Mouse (Mus musculus): ENCODE measurements around the gene Kcnmb2. TPM values are rescaled to one million over a fixed set of nuclear protein-coding genes. Genes with fewer than 3 reads are reported as not detected.

Gene Kcnmb2
- polyA plus RNA-seq, 1 experiment from 2014 or later: 0.07 TPM

GRCm38 (mm10) chr3:32226755-32227154, 324.4 kb downstream of the Kcnmb2 start:
- ATAC-seq (ENCODE audit: low read depth): no peak
- no peak overlapping the region for H3K9ac ChIP-seq (ENCODE audit: low read depth, low read length)
- H3K4me3 ChIP-seq (ENCODE audit: low read depth, low read length): no peak overlapping the region
- no peak overlapping the region for H3K4me2 ChIP-seq (ENCODE audit: low read depth, low read length)
- H3K27me3 ChIP-seq (ENCODE audit: control insufficient read depth, insufficient read depth, low read depth, low read length): no peaks in the 10 kb centered on the region
- no peak overlapping the region for H3K27ac ChIP-seq (ENCODE audit: low read length)
- 32% methylated on average over 2 of the region's 2 CpGs for WGBS (ENCODE audit: insufficient replicate concordance)
- H3K9me3 ChIP-seq (replicated peaks; ENCODE audit: control insufficient read depth, low read length): no peaks in the 10 kb centered on the region
- no peaks in the 10 kb centered on the region for H3K4me1 ChIP-seq (ENCODE audit: control insufficient read depth, low read depth, low read length)
- H3K36me3 ChIP-seq (ENCODE audit: control insufficient read depth, insufficient read depth): no peaks in the 10 kb centered on the region

GRCm38 (mm10) chr3:32236766-32237165, 334.5 kb downstream of the Kcnmb2 start:
- no peak overlapping the region for H3K4me2 ChIP-seq (ENCODE audit: low read depth, low read length)
- ATAC-seq (ENCODE audit: low read depth): no peak
- H3K9me3 ChIP-seq (replicated peaks; ENCODE audit: control insufficient read depth, low read length): no peaks in the 10 kb centered on the region
- H3K4me3 ChIP-seq (ENCODE audit: low read depth, low read length): no peak overlapping the region
- no peaks in the 10 kb centered on the region for H3K27me3 ChIP-seq (ENCODE audit: control insufficient read depth, insufficient read depth, low read depth, low read length)
- WGBS (ENCODE audit: insufficient replicate concordance): 54% methylated on average over 5 of the region's 5 CpGs
- H3K27ac ChIP-seq (ENCODE audit: low read length): no peak overlapping the region
- no peak overlapping the region for H3K9ac ChIP-seq (ENCODE audit: low read depth, low read length)
- H3K36me3 ChIP-seq (ENCODE audit: control insufficient read depth, insufficient read depth): no peaks in the 10 kb centered on the region
- no peaks in the 10 kb centered on the region for H3K4me1 ChIP-seq (ENCODE audit: control insufficient read depth, low read depth, low read length)

All from liver, embryonic 16.5 days (tissue).